Mouse (Mus musculus): ENCODE data around the gene Gm13212. TPM values are rescaled to one million over a fixed set of nuclear protein-coding genes. Genes with fewer than 3 reads are reported as not detected.
"Not testable (repeated sequence)": the region's sequence is repeated elsewhere in the genome, so short reads cannot be mapped to it uniquely, and the experiment has no call there.

The Gm13212 gene
- total and polyA plus RNA-seq, 2 experiments from 2014 or later = 1.9 to 5.3 TPM

GRCm38 (mm10) chr4:145559505-145560099 is 25.4 kb upstream of the Gm13212 start:
- no peaks in the 10 kb centered on the region for H3K27me3 ChIP-seq (ENCODE audit: control insufficient read depth, insufficient read depth, low read length)
- no peak overlapping the region for H3K4me3 ChIP-seq (ENCODE audit: low read depth, low read length)
- no peaks in the 10 kb centered on the region for H3K4me1 ChIP-seq (ENCODE audit: control insufficient read depth, insufficient read depth)
- ATAC-seq (ENCODE audit: insufficient read depth, low read depth) = no peak
- no peak for TF ChIP-seq CTCF (IDR thresholded peaks at IDR 0.05; ENCODE audit: low read depth)
- no peak for TF ChIP-seq EP300 (IDR thresholded peaks at IDR 0.05; ENCODE audit: low read depth)
- H3K36me3 ChIP-seq (replicated peaks; ENCODE audit: control insufficient read depth, insufficient read depth, low read length) = no peaks in the 10 kb centered on the region
- H3K4me2 ChIP-seq (ENCODE audit: low read depth, low read length) = no peak overlapping the region
- H3K9me3 ChIP-seq (replicated peaks; ENCODE audit: control insufficient read depth, low read length) = peaks cover 26% of the 10 kb centered on the region; the same call in 1 of the 2 replicates
- H3K9ac ChIP-seq (replicated peaks; ENCODE audit: low read depth, low read length) = no peak overlapping the region
- DNase-seq (ENCODE audit: low spot score) = no peak
- no peak overlapping the region for H3K27ac ChIP-seq (ENCODE audit: low read depth)
- 32% methylated on average over 3 of the region's 3 CpGs for WGBS

GRCm38 (mm10) chr4:145564111-145564821 is 20.7 kb upstream of the Gm13212 start:
- H3K4me3 ChIP-seq (ENCODE audit: low read depth, low read length) = no peak overlapping the region
- no peaks in the 10 kb centered on the region for H3K27me3 ChIP-seq (ENCODE audit: control insufficient read depth, insufficient read depth, low read length)
- no peak overlapping the region for H3K9ac ChIP-seq (replicated peaks; ENCODE audit: low read depth, low read length)
- ATAC-seq (ENCODE audit: insufficient read depth, low read depth) = no peak
- no peak overlapping the region for H3K27ac ChIP-seq (ENCODE audit: low read depth)
- no peak overlapping the region for H3K4me2 ChIP-seq (ENCODE audit: low read depth, low read length)
- no peaks in the 10 kb centered on the region for H3K4me1 ChIP-seq (ENCODE audit: control insufficient read depth, insufficient read depth)
- H3K36me3 ChIP-seq (replicated peaks; ENCODE audit: control insufficient read depth, insufficient read depth, low read length) = no peaks in the 10 kb centered on the region
- WGBS = 56% methylated on average over 3 of the region's 3 CpGs
- no peak for DNase-seq (ENCODE audit: low spot score)
- TF ChIP-seq CTCF (IDR thresholded peaks at IDR 0.05; ENCODE audit: low read depth) = no peak
- TF ChIP-seq EP300 (IDR thresholded peaks at IDR 0.05; ENCODE audit: low read depth) = no peak
- peaks cover 27% of the 10 kb centered on the region; the same call in 1 of the 2 replicates for H3K9me3 ChIP-seq (replicated peaks; ENCODE audit: control insufficient read depth, low read length)

- not testable (repeated sequence) for H3K36me3 ChIP-seq (replicated peaks; ENCODE audit: control insufficient read depth, insufficient read depth, low read length); H3K4me3 ChIP-seq (ENCODE audit: low read depth, low read length); H3K9ac ChIP-seq (replicated peaks; ENCODE audit: low read depth, low read length); H3K27ac ChIP-seq (ENCODE audit: low read depth); H3K4me1 ChIP-seq (ENCODE audit: control insufficient read depth, insufficient read depth); H3K4me2 ChIP-seq (ENCODE audit: low read depth, low read length); H3K27me3 ChIP-seq (ENCODE audit: control insufficient read depth, insufficient read depth, low read length); DNase-seq (ENCODE audit: low spot score); ATAC-seq (ENCODE audit: insufficient read depth, low read depth)
- 65% methylated on average over 6 of the region's 10 CpGs for WGBS
- peaks cover 22% of the 10 kb centered on the region; the same call in 1 of the 2 replicates for H3K9me3 ChIP-seq (replicated peaks; ENCODE audit: control insufficient read depth, low read length)
These were observed 14.5 kb upstream of the Gm13212 start for GRCm38 (mm10) chr4:145570461-145570860.

GRCm38 (mm10) chr4:145576623-145577022 is 8.3 kb upstream of the Gm13212 start:
- not testable (repeated sequence) for H3K4me3 ChIP-seq (ENCODE audit: low read depth, low read length); H3K4me2 ChIP-seq (ENCODE audit: low read depth, low read length); H3K27ac ChIP-seq (ENCODE audit: low read depth); H3K4me1 ChIP-seq (ENCODE audit: control insufficient read depth, insufficient read depth); H3K36me3 ChIP-seq (replicated peaks; ENCODE audit: control insufficient read depth, insufficient read depth, low read length); DNase-seq (ENCODE audit: low spot score); H3K9ac ChIP-seq (replicated peaks; ENCODE audit: low read depth, low read length); H3K27me3 ChIP-seq (ENCODE audit: control insufficient read depth, insufficient read depth, low read length); ATAC-seq (ENCODE audit: insufficient read depth, low read depth)
- H3K9me3 ChIP-seq (replicated peaks; ENCODE audit: control insufficient read depth, low read length) = peaks cover 16% of the 10 kb centered on the region; the same call in 1 of the 2 replicates
- WGBS = 81% methylated on average over 8 of the region's 8 CpGs

GRCm38 (mm10) chr4:145580333-145580732 is 4.6 kb upstream of the Gm13212 start:
- not testable (repeated sequence) for DNase-seq (ENCODE audit: low spot score); H3K9me3 ChIP-seq (replicated peaks; ENCODE audit: control insufficient read depth, low read length); H3K4me1 ChIP-seq (ENCODE audit: control insufficient read depth, insufficient read depth); H3K4me2 ChIP-seq (ENCODE audit: low read depth, low read length); H3K4me3 ChIP-seq (ENCODE audit: low read depth, low read length); H3K27me3 ChIP-seq (ENCODE audit: control insufficient read depth, insufficient read depth, low read length); H3K36me3 ChIP-seq (replicated peaks; ENCODE audit: control insufficient read depth, insufficient read depth, low read length); H3K9ac ChIP-seq (replicated peaks; ENCODE audit: low read depth, low read length)
- H3K27ac ChIP-seq (ENCODE audit: low read depth) = peak overlapping the region; percentile 40
- ATAC-seq (ENCODE audit: insufficient read depth, low read depth) = peak; percentile 76
- WGBS = 48% methylated on average over 1 of the region's 1 CpGs

- H3K27me3 ChIP-seq (ENCODE audit: control insufficient read depth, insufficient read depth, low read length); H3K4me2 ChIP-seq (ENCODE audit: low read depth, low read length); H3K27ac ChIP-seq (ENCODE audit: low read depth); ATAC-seq (ENCODE audit: insufficient read depth, low read depth); H3K4me1 ChIP-seq (ENCODE audit: control insufficient read depth, insufficient read depth); H3K9ac ChIP-seq (replicated peaks; ENCODE audit: low read depth, low read length); H3K4me3 ChIP-seq (ENCODE audit: low read depth, low read length); H3K36me3 ChIP-seq (replicated peaks; ENCODE audit: control insufficient read depth, insufficient read depth, low read length); H3K9me3 ChIP-seq (replicated peaks; ENCODE audit: control insufficient read depth, low read length); DNase-seq (ENCODE audit: low spot score): not testable (repeated sequence)
- WGBS = 55% methylated on average over 2 of the region's 2 CpGs
These were observed 1.1 kb downstream of the Gm13212 start for GRCm38 (mm10) chr4:145586046-145586445.

- not testable (repeated sequence) for DNase-seq (ENCODE audit: low spot score); H3K27me3 ChIP-seq (ENCODE audit: control insufficient read depth, insufficient read depth, low read length); H3K27ac ChIP-seq (ENCODE audit: low read depth); H3K36me3 ChIP-seq (replicated peaks; ENCODE audit: control insufficient read depth, insufficient read depth, low read length); H3K4me3 ChIP-seq (ENCODE audit: low read depth, low read length); H3K9me3 ChIP-seq (replicated peaks; ENCODE audit: control insufficient read depth, low read length); H3K4me1 ChIP-seq (ENCODE audit: control insufficient read depth, insufficient read depth); ATAC-seq (ENCODE audit: insufficient read depth, low read depth); H3K9ac ChIP-seq (replicated peaks; ENCODE audit: low read depth, low read length); H3K4me2 ChIP-seq (ENCODE audit: low read depth, low read length)
- WGBS = 69% methylated on average over 1 of the region's 1 CpGs
These were observed 9.2 kb downstream of the Gm13212 start for GRCm38 (mm10) chr4:145594183-145594582.

- not testable (repeated sequence) for H3K36me3 ChIP-seq (replicated peaks; ENCODE audit: control insufficient read depth, insufficient read depth, low read length); H3K4me1 ChIP-seq (ENCODE audit: control insufficient read depth, insufficient read depth); H3K4me3 ChIP-seq (ENCODE audit: low read depth, low read length); H3K27me3 ChIP-seq (ENCODE audit: control insufficient read depth, insufficient read depth, low read length); H3K9ac ChIP-seq (replicated peaks; ENCODE audit: low read depth, low read length); H3K4me2 ChIP-seq (ENCODE audit: low read depth, low read length); ATAC-seq (ENCODE audit: insufficient read depth, low read depth); H3K27ac ChIP-seq (ENCODE audit: low read depth); DNase-seq (ENCODE audit: low spot score); H3K9me3 ChIP-seq (replicated peaks; ENCODE audit: control insufficient read depth, low read length)
- WGBS = 88% methylated on average over 3 of the region's 4 CpGs
These were observed 9.8 kb downstream of the Gm13212 start for GRCm38 (mm10) chr4:145594798-145595197.

Measured in heart, postnatal 0 days (tissue).